Mouse (Mus musculus) cerebellum, adult 11 months (tissue): ENCODE data around the gene Wdr47.
"Not testable (repeated sequence)": the region's sequence is repeated elsewhere in the genome, so short reads cannot be mapped to it uniquely, and the experiment has no call there.

Source experiments
- DNase-seq: peaks from one replicate; pipeline ENCODE4 v3.0.0; 2022

Wdr47 gene

DNA sequence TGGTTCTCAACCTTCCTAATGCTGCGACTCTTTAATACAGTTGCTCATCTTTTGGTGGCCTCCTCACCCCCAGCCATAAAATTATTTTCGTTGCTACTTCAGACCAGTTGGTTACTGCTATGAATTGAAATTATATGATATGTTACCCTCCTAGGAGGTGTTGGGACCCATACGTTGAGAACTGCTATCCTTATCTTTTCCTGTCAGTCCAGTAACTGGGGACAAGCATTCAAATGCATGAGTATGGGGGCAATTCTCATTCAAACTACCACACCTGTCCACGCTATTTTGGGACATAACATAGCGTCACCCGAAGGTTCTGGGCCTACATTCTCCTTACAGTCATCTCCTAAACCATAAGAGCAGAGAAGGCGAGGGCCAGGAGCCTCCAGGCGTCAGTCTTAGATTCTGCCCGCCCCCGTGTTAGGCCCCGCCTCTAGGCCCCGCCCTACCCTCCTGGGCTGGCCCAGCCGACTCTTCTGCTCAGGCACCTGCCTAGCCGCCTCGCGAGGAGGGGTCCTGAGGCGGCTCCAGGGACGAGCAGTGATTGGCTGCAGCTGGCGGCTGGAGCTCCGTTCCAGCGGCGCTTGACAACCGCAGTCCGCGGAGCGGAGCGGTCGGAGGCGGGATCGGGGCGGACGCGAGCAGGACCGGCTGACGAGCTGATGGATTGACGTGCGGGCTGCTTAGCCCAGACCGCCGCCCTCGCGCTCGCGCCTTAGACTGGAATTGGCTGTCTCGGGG lies at the start of gene Wdr47:
Wdr47 (plus strand) TSS at position 494 of the 744 bp plus-strand sequence.
- peak; percentile 91 for DNase-seq

DNA sequence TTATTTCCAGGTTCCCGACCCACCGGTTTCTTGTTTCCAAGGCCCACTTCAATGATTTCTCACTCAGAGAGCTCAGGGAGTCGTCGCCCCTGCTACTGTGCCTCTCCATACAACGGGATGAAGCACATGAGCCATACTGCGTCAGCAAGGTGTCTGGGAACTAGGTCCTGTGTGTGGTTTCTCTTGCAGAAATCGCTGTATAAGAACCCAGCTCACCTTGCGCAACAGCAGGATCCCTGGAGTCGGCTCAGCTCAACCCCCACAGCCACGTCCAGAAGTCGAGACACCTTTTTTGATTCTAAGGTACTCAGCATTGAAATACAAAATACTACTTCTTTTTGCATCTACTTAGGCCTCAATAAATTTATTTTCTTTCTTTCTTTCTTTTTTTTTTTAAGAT lies 48.8 kb upstream of the Wdr47 start:
- DNase-seq = no peak

DNA sequence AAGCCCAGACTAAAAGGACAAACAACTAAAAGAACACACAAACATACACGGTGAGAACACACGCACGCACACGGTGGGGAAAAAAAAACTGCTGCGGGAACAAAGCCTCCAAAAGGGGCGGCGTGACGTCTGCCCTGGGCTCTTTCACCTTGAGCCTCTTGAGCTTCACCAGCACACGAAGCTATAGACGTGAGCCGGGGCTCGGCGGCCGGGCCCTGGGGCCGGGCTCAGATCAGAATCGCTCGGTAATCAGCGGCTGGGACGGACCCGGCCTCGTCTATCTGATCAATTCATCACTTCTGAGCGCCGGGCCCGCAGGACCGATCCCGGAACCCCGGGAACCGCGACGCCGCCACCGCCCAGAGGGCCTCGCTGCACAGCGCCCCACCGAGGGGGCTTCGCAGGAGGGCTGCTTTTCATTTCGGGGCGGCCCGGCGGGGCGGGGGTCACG lies 36.9 kb upstream of the Wdr47 start:
- no peak for DNase-seq

DNA sequence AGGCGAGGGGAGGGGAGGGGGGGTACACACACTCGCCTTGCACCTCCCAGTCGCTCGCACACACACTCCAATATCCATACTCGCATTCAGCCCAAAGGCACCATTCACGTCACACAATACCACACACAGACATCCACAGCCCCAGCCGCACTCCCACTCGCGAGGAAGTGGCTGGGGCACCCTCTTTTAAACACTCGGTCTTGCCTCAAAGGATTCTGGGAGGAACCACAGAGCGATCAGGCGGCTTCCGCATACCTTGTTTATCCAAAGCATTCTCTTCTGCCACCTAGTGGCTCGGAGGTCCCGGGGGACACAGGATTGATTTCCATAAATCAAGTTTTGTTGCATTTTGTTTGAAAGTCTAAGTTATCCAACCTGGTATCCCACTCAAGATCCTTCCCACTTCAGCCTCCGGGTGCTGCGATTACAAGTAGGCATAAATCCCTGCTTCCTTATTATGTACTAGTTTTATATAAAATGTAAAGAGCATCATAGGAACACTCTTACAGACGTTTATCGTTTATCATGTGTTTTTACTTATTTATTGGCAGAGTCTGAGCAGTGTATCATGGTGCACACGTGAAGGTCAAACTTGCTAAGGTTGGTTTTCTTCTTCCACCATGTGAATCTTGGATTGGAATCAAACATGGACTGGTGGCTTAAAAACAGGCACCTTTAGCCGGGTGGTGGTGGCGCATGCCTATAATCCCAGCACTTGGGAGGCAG lies 36.3 kb upstream of the Wdr47 start:
- peak; percentile 88 for DNase-seq

DNA sequence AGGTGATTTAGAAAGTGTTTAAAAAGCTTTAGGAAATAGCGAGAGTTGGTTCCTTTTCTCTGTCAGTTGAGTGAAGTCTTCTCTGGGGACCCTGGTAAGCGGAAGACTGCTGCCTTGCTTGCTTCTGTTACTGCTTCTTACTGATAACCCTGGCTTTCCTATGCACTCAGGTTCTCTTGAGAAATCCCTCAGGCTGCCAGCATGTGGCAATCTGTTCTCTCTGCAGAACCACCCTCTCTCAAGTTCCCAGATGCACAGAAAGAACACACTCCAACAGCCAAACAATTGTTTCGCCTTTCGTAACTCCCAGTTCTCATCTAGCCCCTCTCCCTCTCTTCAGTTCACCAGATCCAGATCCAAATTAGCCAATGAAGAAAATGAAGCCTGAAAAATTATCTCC lies 33.2 kb upstream of the Wdr47 start:
- DNase-seq = no peak

DNA sequence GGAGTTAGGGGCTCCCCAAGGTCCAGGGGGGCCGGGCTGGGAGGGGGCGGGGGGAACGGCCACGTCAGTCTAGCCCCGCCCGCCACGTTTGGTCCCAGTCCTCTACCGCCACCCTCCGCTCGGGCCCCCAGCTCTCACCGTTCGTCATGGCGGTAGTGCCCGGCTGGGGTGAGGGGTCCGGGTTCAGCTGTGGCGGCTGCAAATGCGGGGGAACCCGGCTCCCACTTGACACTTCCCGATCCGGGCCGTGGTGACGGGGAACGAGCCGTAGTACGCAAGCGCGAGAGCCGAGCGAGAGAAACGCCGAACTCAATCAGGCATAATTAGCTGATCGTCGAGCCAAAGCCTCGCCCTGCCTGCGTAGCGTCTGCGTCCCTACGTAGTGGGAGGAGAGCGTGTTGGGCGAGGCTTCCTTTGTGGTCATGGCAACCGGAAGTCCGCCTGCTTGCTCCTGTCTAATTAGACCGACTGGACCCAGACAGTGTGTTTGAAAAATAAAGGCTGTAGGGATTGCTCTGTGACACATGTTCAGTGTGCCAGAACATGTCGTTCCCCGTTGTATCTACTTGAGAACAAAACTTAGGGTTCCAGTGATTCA lies 28.8 kb upstream of the Wdr47 start, which contains the start of gene Tmem167b:
Tmem167b (minus strand) TSS at position 334 of the 598 bp plus-strand sequence.
- peak; percentile 96 for DNase-seq

DNA sequence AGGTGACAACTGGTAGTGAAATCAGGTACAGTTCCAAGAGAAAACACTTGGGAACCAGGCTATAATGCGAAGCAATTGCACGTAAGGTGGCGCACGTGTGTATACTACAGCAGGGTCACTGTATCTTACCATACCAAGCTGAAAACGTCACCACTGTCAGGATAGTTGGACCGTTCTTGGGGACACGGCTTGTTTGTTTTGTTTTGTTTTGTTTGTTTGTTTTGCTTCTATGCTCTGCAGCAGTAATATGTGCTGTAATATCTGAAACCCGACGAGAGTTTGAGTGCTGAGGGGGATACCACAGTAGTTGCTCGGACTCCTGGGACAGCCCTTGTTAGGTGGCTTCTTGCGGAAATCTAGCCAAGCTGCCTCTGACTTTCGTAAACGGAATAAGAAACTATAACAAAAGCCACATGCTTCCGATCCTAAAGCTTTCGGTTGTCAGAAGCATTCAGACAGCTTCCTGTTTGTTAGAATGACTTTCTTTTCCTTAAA lies 28.3 kb upstream of the Wdr47 start:
- no peak for DNase-seq

DNA sequence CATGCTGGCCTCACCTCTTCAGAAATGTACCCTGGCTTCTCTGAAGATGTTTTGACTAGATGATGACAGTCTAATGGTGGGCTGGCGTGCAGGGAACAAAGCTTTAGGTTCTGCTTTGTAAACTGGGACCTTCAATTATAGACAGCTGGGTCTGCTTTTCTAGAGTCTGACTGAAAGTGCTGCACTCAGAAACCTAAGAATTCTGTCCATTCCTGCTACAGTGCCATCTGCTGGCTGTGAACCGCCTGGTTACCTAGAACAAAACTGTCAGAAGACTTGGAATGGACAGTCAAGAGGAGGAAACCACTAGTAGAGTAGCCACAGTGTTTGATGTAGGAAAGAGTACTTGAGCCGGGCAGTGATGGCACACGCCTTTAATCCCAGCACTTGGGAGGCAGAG lies 27.8 kb upstream of the Wdr47 start:
- DNase-seq = peak; percentile 71

DNA sequence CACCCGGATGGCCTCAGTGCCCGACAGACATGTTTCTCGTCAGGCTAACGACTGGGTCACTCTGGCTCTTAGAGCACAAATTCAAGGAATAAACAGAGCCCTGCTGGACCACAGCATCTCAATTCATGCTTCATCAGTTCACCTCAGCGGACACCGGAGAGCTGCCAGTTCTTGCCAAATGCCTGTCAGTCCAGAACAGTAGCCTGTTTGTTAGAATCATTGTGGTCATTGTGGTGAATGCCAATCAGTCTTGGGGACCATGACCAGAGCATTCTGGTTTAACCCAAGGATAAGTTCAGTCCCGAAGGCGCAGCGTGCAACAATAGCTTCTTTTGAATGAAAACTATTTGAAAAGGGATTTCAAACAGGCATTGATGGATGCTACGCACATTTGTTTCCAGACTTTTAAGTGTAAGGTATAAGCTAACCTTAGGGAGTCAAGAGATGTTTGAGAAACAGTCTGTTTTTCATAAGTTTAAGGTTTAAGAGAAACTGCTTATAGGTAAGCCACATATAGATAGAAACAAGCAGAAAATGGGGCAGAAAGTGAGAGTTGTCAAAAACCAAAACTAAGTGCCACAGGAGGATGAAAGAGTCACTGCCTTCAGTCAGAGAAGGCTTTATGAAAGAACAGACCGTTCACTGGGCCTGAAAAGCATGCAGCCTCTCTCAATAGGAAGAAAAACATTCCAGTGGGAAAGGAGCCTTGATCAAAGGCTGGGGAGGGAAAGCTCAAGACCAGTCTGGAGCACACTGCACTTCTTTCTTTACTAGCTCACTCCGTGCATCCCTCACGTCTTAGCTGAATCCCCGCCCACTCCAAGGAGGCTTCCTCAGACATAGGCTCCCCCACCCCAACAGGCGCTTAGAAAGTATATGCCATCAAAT lies 22.8 kb upstream of the Wdr47 start:
- no peak for DNase-seq

DNA sequence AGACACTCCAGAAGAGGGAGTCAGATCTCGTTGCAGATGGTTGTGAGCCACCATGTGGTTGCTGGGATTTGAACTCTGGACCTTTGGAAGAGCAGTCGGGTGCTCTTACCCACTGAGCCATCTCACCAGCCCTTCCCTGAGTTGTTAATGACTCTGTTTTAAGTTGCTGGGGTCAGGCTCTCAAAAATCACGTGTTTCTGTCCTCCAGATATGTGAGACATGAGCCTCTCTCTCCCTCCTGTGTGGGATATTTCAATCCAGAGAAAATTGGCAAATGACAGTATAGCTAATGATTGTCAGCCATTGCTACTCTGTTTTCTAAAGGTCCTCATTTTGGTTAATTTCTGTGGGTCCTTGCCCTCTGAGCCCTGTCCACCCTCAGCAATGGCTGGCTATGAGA lies 21.4 kb upstream of the Wdr47 start:
- DNase-seq = not testable (repeated sequence)

DNA sequence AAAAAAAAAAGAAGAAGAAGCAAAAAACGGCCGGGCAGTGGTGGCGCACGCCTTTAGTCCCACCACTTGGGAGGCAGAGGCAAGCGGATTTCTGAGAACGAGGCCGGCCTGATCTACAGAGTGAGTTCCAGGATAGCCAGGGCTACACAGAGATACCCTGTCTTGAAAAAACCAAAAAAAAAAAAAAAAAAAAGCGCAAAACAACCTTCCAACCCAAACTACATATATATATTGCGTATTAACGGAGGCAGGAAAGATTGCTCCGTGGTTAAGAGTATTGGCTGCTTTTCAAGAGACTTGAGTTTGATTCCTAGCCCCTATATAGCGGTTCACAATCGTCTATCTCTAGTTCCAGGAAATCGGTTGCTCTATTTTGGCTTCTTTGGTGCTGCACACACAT lies 20.3 kb upstream of the Wdr47 start:
- DNase-seq = no peak

DNA sequence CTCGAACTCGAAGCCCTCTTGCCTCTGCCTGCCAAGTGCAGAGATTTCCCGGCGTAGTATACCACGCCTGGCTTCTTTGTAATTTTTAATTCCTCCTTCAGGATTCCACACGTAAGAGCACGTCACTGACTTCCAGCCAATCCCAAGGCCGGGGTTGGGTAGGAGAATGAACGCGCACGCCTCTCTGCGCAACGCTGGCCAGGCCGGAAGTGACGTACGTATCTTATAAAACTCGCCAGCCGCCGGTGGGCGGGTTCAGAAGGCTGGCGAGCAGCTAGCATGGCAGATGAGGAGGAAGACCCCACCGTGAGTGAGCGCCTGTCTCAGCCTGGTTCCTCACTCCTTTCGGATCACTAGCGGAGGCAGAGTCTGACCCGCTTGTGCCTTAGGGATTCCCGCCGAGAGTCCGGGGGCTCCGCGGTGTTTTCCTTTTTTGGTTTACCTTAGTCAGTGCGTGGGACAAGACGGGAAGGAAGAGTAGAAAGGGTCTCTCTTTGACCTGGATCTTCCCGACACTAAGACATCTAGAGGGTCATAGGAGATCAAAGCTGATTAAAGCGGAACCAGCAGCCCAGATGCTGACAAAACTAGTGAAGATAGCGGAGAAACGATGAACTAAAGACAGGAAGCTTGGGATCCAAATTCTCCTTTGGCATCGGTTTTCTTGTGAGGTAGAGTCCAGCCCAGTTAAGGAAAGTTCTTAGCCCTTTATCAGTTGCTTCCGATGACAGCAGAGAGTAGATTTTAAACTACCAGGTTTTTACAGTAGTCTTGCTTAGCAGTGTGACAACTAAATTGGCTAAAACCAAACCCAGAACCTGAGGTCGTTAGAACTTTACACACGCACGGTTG lies 19.4 kb upstream of the Wdr47 start, which contains the start of gene Taf13:
Taf13 (plus strand) TSS at position 256 of the 852 bp plus-strand sequence.
- peak; percentile 95 for DNase-seq

DNA sequence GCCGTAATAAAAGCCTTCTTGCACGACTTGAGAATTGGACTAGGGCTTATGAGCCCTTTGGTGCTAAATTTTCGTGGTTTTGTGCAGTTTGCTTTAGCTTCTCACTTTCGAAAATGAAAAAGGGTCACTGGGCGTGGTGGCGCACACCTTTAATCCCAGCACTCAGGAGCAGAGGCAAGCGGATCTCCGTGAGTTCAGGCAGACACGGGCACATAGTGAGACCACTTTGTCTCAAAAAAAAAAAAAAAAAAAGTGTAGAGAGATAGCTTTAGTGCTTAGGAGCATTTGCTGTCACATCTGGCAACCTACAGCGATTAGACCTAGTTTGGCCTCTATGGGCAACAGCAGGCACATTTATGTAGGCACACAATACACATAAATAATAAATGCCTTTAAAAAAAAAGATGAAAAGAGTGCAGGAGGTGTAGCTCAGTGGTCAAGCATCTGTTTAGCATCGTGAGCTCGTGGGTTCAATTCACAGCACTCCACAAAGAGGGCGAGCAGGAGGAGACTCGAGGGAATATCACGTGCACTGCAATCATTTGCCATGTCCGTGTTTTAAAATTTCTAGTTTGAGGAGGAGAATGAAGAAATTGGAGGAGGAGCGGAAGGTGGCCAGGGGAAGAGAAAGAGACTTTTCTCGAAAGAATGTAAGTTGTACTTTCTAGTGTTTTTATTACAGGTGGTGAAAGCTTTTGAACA lies 18.6 kb upstream of the Wdr47 start:
- DNase-seq = no peak

DNA sequence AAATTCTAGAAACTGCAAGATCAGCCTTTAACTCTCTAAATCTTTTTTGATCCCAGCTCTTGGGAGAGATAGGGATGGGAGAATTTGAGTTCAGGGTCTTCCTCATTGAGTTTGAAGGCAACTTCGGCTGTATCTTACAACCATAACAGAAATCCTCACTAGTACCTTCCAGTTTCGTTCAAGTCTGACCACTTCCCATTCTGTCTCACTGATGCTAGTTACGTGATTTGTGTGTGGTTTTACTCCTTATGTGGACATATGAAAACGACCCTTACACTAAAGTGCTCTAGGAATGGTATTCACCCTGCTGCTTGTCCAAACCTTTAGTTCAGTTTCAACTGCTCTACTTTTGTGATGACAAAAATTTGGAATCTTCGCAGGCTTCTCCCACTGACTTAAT lies 17.1 kb upstream of the Wdr47 start:
- no peak for DNase-seq

DNA sequence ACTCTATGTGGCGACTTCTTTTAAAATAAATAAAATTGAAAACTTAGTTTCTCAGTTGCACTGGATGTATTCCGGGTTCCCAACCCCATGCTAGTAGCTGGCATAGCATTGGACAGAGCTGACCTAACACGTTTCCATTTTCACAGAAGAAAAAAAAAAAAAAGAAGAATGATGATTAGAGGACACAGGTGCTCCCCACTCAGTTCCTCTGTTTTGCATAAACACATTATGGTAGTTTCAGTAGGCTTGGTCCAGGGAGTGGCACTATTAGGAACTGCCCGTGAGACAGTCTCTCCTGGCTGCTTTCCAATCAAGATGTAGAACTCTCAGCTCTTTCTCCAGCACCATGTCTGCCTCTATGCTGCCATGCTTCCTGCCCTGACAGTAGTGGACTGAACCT lies 6.5 kb upstream of the Wdr47 start:
- no peak for DNase-seq

DNA sequence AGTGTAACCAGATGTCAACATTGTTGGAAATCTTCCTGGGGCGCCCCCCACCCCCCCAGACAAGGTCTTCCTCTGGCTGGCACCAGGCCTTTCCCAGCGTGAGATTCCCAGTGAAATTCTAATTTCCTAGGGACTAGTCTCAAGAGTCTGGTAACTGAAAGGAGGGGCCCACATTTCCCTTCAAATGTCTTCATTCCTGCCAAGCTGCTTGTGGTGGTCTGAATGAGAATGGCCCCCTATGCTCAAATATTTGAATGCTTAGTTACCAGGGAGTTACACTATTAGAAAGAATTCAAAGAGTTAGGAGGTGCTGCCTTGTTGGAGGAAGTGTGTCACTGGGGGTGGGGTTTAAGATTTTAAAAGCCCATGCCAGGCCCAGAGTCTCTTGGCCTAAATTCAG lies 2.6 kb upstream of the Wdr47 start:
- no peak for DNase-seq

DNA sequence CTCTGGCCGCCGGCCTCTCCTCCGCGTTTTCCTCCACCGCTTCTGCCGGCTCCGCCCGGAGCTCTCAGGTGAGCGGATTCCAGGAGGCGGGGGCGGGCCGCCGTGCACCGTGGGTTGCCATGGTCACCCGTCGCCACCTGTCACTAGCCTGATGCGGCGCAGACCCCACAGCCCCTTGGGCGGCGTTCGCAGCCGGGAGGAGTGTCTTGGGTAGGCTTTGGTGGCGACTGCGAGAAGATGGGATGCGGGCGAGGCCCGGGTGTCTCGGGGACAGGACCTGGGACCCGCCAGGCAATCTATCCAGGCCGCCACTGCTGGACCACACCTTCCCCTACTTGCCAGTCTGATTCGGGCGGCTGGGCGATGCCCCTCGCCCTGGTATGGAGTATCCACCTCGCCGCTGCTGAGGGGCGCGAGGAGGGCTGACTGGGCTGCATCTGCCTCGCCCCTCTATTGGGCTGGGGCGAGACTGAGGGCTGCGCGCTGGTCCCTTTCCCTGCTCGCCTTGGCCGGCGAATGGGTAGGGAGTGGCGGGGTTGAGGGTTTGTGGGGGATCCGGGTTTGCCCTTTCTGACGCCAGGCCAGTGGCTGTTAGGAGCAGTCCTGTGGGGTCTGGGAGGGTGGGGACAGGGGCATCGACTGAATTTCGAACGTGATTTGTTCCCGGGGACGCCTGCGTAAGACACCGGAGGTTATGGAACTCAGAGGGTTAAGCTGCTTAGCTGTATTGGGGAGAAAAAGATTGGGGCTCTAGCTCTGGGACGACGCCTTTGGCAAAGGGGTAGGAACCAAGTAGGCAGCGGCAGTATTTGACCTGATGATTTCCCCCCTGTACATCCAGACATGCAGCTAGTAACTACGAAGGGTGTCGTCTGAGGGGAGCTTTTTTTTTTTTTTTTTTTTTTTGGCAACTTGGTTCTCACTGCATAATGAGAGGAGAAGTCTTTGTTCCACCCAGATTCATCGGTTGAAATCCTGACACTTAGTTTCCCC lies 747 bp downstream of the Wdr47 start:
- no peak for DNase-seq

DNA sequence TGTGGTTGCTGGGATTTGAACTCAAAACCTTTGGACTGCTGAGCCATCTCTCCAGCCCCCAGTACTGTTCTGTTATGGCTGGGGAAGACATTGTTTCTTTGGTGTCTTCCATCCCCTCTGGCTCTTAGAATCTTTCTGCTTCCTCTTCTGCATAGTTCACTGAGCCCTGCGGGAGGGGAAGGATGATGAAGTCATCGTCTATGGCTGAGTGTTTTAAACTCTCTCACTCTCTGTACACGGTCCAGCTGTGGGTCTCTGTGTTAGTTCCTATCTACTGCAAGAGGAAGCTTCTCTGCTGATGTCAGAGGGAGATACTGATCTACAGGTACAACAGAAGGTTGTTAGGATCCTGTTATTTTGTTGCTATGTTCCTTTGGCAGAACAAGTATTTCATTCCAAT lies 17.8 kb downstream of the Wdr47 start:
- no peak for DNase-seq

DNA sequence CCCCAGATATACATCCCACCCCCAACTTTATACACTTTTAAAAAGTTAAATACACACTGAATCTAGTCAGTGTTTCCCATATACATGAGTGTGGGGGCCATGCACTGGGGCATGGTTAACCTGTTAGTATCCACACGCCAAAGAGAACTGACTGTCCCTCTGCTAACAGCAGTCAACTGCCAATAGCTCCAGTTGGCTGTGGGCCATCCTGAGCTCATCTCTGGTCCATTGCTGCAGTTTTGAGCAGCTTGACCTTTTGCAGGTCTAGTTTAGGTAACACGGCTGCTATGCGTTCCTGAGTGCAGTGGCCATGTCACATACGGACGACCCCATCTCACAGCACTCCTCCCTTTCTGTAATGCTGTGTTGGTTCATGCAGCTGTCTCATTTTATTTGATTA lies 43.7 kb downstream of the Wdr47 start:
- DNase-seq = no peak

DNA sequence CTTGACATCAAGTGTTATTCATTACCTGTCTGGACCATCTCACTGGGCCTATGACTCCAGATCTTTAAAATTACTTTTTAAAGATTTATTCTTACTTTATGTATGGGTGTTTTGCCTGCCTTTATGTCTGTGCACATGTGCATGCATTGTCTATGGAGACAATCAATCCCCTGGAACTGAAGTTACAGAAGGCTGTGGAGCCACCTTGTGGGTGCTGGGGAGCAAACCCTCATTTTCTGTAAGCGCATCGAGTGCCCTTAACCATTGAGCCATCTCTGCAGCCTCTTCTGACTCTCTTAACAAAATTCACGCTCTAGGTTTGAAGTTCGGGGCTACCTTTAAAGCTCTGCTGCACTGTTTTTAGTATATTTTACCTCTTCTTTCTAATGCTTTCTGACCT lies 48.3 kb downstream of the Wdr47 start:
- DNase-seq = no peak
